Mouse (Mus musculus): Measurements from ENCODE around the gene Sdcbp2.

- TF ChIP-seq USF1 (IDR thresholded peaks at IDR 0.05; ENCODE audit: low read depth) (no peak), MAX (IDR thresholded peaks at IDR 0.05; ENCODE audit: low read depth) (no peak), POLR2A (IDR thresholded peaks at IDR 0.05; ENCODE audit: insufficient read length, low read depth) (peak; percentile 87), POLR2AphosphoS2 (IDR thresholded peaks at IDR 0.05; ENCODE audit: insufficient read length, low read depth) (peak; percentile 94), E2F4 (IDR thresholded peaks at IDR 0.05; ENCODE audit: insufficient read depth) (no peak)
These were observed 29.9 kb upstream of the Sdcbp2 start, which contains the start of gene Fkbp1a for GRCm38 (mm10) chr2:151542323-151543062.

All from myocyte (in vitro differentiated cells).